In genomic region chr5:38547375-38547774, GRCm38 (mm10) we compare ENCODE assay signal across 10 mouse cellular contexts. TPM values are rescaled to one million over a fixed set of nuclear protein-coding genes. Genes with fewer than 3 reads are reported as not detected.
DNase-seq lines count a peak whose midpoint lies in the region.
"Had no signal": no experiment of that assay in that cellular context is flagged by ENCODE, and none has a peak within 500 bp of the region (broad histone marks: within the 10 kb centered on the region; RNA-seq: fewer than 3 reads in every experiment).

No protein-coding gene starts in this region.

- intact Hi-C loops in left cerebral cortex, postnatal 10 days (cut with DNase I), result no loop called here

- DNase-seq in layer of hippocampus, adult 18-20 months (ENCODE audit: low spot score in 2 of 2), result peak; percentile 63 to 83
- no peak for DNase-seq in layer of hippocampus, postnatal 10 days (ENCODE audit: low spot score in 2 of 2)
- peak; percentile 75 to 91 for DNase-seq in frontal cortex, postnatal 36 days (ENCODE audit: low spot score in 2 of 2)
- DNase-seq in left cerebral cortex, postnatal 10 days (ENCODE audit: extremely low spot score in 1 of 2, low spot score in 2 of 2), result peak; percentile 61 to 67
- peak; percentile 83 to 90 for DNase-seq in right cerebral cortex, postnatal 36 days (ENCODE audit: low spot score in 2 of 2)
- no peak for DNase-seq in kidney, adult 9 months
- no peak for DNase-seq in kidney, postnatal 36 days
- DNase-seq: cerebellum, postnatal 14 days; kidney, adult 11 months; thymus, adult 18-20 months had no signal

RNA-seq across cellular contexts. Expression of gene Wdr1, which starts 15.6 kb away (rescaled TPM):
- 100 to 1,000 TPM; 194 to 201 TPM for total RNA-seq in layer of hippocampus, adult 18-20 months (2021)
- total RNA-seq in layer of hippocampus, postnatal 10 days (2021), result 100 to 1,000 TPM; 245 to 249 TPM
- total RNA-seq in left cerebral cortex, postnatal 10 days (2021), result 100 to 1,000 TPM; 215 to 224 TPM

RNA-seq across cellular contexts. Expression of gene Slc2a9, which starts 44.4 kb away (rescaled TPM):
- 1 to 10 TPM; 2.4 to 3.3 TPM for total RNA-seq in layer of hippocampus, adult 18-20 months (2021)
- 1 to 10 TPM; 3.1 to 3.3 TPM for total RNA-seq in layer of hippocampus, postnatal 10 days (2021)
- 1 to 10 TPM; 1.1 to 1.2 TPM for total RNA-seq in left cerebral cortex, postnatal 10 days (2021)

Comparison
In these comparisons a context has a peak if more than half of its experiments do, and no peak if none do; other contexts are left out.
1. DNase-seq: peak in layer of hippocampus, adult 18-20 months (2 of 2), frontal cortex, postnatal 36 days (2 of 2), left cerebral cortex, postnatal 10 days (2 of 2) and right cerebral cortex, postnatal 36 days (2 of 2); none in layer of hippocampus, postnatal 10 days (0 of 2), kidney, adult 9 months (single experiment) and kidney, postnatal 36 days (0 of 2).